Mouse (Mus musculus) megakaryocyte progenitor cell, adult 5-6 weeks (primary cell): ENCODE results near the gene Mfap2. TPM values are rescaled to one million over a fixed set of nuclear protein-coding genes. Genes with fewer than 3 reads are reported as not detected.

Experiments used
- ATAC-seq: replicated peaks from 2 replicates; pipeline ENCODE4 v1.8.0; 2016; ENCODE audit warnings: mild to moderate bottlenecking, moderate TSS enrichment, inconsistent platforms; ENCODE audit not compliant: poor library complexity
- total RNA-seq, 2 experiments: library from RNA; stranded (forward) in 1 of 2; stranded (reverse) in 1 of 2; fragments of 157-497, 149-512 nt in 1 of 2; fragments of 200-1000 nt in 1 of 2; gene quantifications; 2 replicates each; pipeline versions ENCODE4 v1.2.3 to v1.2.4; 2015 to 2017

The Mfap2 gene
- total RNA-seq, 2 experiments from 2014 or later: not detected

- no peak for ATAC-seq
These were observed 10.8 kb downstream of the Mfap2 start for GRCm38 (mm10) chr4:141020811-141021613.

- 0 out of 2 replicates have a peak, but pooled peaks have one; percentile 22 for ATAC-seq
These were observed 11.4 kb downstream of the Mfap2 start for GRCm38 (mm10) chr4:141021614-141021929.

GRCm38 (mm10) chr4:141024052-141024451, 13.8 kb downstream of the Mfap2 start:
- no peak for ATAC-seq

- no peak for ATAC-seq
These were observed 14.8 kb downstream of the Mfap2 start for GRCm38 (mm10) chr4:141024992-141025391.

- ATAC-seq: no peak
These were observed 20.5 kb downstream of the Mfap2 start for GRCm38 (mm10) chr4:141030541-141031206.

GRCm38 (mm10) chr4:141031733-141032132, 21.5 kb downstream of the Mfap2 start:
- peak; percentile 91 for ATAC-seq

- ATAC-seq: peak; percentile 41
These were observed 23.7 kb downstream of the Mfap2 start for GRCm38 (mm10) chr4:141033606-141034549.

- no peak for ATAC-seq
These were observed 30.9 kb downstream of the Mfap2 start for GRCm38 (mm10) chr4:141041117-141041516.

- peak; percentile 84 for ATAC-seq
These were observed 34.6 kb downstream of the Mfap2 start for GRCm38 (mm10) chr4:141044816-141045215.

GRCm38 (mm10) chr4:141048810-141049475, 38.7 kb downstream of the Mfap2 start:
- ATAC-seq: no peak

GRCm38 (mm10) chr4:141049476-141049835, 39.2 kb downstream of the Mfap2 start:
- no peak for ATAC-seq

- ATAC-seq: no peak
These were observed 42.2 kb downstream of the Mfap2 start for GRCm38 (mm10) chr4:141052442-141052841.

GRCm38 (mm10) chr4:141053138-141053537, 42.9 kb downstream of the Mfap2 start:
- ATAC-seq: no peak

GRCm38 (mm10) chr4:141053568-141054161, 43.4 kb downstream of the Mfap2 start:
- no peak for ATAC-seq

- no peak for ATAC-seq
These were observed 46.8 kb downstream of the Mfap2 start for GRCm38 (mm10) chr4:141056970-141057369.

- ATAC-seq: no peak
These were observed 48.6 kb downstream of the Mfap2 start for GRCm38 (mm10) chr4:141058835-141059234.

- ATAC-seq: peak; percentile 4
These were observed 49.6 kb downstream of the Mfap2 start for GRCm38 (mm10) chr4:141059616-141060425.

GRCm38 (mm10) chr4:141060426-141061301, 50.4 kb downstream of the Mfap2 start, which contains the start of gene Crocc:
TSS of gene Crocc (minus strand) at chr4:141060550.
- peak; percentile 83 for ATAC-seq
